Mouse (Mus musculus) megakaryocyte, embryonic 14.5 days (primary cell): Measurements from ENCODE around the gene Tmtc1. TPM values are rescaled to one million over a fixed set of nuclear protein-coding genes. Genes with fewer than 3 reads are reported as not detected.

Source experiments
- H3K27me3 ChIP-seq: replicated peaks from 2 replicates; pipeline ENCODE3; 2012; ENCODE audit warnings: inconsistent platforms
- H3K36me3 ChIP-seq: replicated peaks from 2 replicates; pipeline ENCODE3; 2012; ENCODE audit warnings: low read length, inconsistent platforms, mixed read lengths
- H3K4me1 ChIP-seq: 2 replicates; pipeline ENCODE4 v1.6.1; 2012; ENCODE audit warnings: inconsistent platforms
- H3K4me3 ChIP-seq: replicated peaks from 2 replicates; pipeline ENCODE3; 2012; ENCODE audit warnings: moderate library complexity, mild to moderate bottlenecking, inconsistent platforms
- H3K9me3 ChIP-seq: 2 replicates; pipeline ENCODE4 v1.6.1; 2012; ENCODE audit warnings: inconsistent platforms
- FLI1 ChIP-seq: IDR thresholded peaks from 2 replicates; pipeline ENCODE4 v1.6.1; 2012; ENCODE audit warnings: low read length, inconsistent platforms, mixed read lengths
- GATA1 ChIP-seq: IDR thresholded peaks from 3 replicates; pipeline ENCODE4 v1.6.1; 2012; ENCODE audit warnings: mixed read lengths, low read length, inconsistent platforms, borderline replicate concordance
- polyA plus RNA-seq: library from polyadenylated mRNA; stranded (reverse); fragments of >175 nt; gene quantifications from 2 replicates; pipeline ENCODE4 v1.2.3, GENCODE M21; 2012; ENCODE audit warnings: low replicate concordance; ENCODE audit not compliant: insufficient read depth

Tmtc1 gene
- polyA plus RNA-seq, 1 experiment, result not detected

DNA sequence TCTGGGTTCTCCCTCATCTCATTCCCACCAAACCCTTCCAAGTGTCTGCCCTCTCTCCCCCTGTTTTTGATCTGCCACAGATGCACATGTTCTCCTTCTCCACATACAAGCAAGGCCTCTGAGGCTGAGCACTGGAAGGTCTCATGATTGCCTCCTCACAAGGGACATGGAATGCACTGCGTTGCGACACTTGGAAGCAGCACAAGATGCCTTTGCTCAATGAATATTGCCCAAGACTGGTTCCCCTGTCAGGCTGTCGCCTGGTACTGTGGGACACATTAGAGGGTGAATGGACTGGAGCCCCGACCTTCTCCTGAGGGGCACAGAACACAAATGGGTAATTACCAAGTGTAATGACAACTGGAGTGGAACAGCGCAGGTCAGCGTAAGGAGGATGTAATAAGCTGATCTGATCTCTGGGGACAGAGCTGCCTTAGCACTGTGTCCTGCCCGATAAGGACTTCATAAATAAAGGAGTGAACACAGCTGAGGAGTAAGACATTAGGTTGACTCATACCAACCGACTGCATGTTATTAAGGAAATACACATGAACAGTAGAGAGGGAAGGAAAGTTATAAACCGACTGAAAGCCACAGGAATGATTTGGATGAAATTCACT, 62.9 kb downstream of the Tmtc1 start:
- Histone ChIP-seq H3K27me3 (peaks cover 16% of the 10 kb centered on the region), H3K4me3 (no peak overlapping the region), H3K36me3 (no peaks in the 10 kb centered on the region), H3K9me3 (peaks cover 10% of the 10 kb centered on the region), H3K4me1 (0 out of 2 replicates have a peak, but pooled peaks cover 3% of the 10 kb centered on the region)
- TF ChIP-seq GATA1 (no peak), FLI1 (no peak)

DNA sequence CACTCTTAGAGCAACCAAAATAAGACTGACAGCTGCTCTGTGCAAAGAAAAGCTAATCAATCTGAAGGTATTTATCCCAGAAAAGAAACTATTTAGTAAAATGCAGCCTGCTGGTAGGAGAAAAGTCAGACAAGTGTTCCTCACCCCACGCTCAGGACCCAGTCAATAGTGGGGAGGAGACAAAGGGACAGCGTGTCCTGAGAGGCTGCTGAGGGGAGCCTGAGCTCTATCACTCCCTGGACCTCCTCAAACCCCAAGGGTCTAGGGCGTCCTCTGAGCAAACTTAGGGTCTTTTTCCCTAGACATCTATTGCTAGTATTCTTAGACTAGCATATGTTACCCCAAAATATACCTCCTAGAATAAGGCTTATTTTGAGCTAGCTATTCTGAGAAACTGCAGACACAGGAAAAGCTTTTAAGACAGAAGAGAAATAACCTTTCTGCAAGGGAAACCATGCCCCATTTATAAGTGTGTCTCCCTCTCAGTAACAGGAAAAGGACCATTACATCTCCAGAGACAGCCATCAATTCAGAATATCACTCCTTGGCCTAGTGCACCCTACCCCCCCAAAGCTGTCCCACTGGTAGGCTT, 68.5 kb downstream of the Tmtc1 start:
- H3K4me1 ChIP-seq, result peaks cover 29% of the 10 kb centered on the region
- H3K4me3 ChIP-seq, result no peak overlapping the region
- peaks cover 2% of the 10 kb centered on the region for H3K27me3 ChIP-seq
- peaks cover 10% of the 10 kb centered on the region for H3K9me3 ChIP-seq
- TF ChIP-seq FLI1 (no peak), GATA1 (no peak)
- H3K36me3 ChIP-seq, result no peaks in the 10 kb centered on the region

DNA sequence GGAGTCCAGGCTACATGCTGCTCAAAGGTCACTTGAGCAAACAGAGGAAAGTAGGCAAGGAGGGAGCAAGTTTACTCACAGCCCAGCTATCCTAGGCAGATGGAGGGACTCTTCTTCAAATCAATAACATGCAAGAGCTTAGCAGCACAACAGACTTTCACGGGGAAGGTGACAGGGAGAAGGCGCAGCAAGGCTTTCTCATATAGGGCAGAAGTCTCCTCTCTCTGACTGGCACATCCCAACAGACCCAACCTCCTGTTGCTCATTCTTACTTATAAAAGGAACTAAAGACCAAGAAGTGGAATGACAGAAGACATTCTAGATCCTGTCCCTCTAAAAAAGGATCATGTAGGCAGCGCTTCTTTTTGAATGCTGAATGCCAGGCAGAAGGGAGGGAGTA, 69.2 kb downstream of the Tmtc1 start:
- Histone ChIP-seq H3K4me3 (no peak overlapping the region), H3K36me3 (no peaks in the 10 kb centered on the region), H3K9me3 (peaks cover 10% of the 10 kb centered on the region), H3K27me3 (peaks cover 2% of the 10 kb centered on the region), H3K4me1 (peaks cover 29% of the 10 kb centered on the region)
- no peak for TF ChIP-seq FLI1

DNA sequence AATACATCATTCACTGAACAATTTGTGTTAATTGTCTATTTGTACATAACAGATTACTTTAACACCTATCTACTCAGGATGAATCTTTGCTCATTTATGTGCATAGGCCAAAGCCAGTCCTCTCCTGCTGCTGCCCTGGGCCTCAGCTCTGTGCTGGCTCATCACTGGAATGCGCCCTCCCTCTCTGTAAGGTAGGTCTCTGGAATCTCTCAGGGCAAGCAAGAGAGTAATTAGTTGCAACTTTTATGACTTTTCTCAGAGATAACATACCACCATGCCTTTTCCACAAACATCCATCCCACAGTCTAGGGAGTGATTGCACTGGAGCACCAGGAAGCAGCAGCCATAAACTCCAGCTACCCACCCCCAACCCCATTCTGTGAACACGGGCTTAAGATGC, 70.7 kb downstream of the Tmtc1 start:
- Histone ChIP-seq H3K4me3 (no peak overlapping the region), H3K27me3 (peaks cover 2% of the 10 kb centered on the region), H3K9me3 (peaks cover 10% of the 10 kb centered on the region), H3K4me1 (peaks cover 33% of the 10 kb centered on the region), H3K36me3 (no peaks in the 10 kb centered on the region)
- TF ChIP-seq FLI1, result no peak
- TF ChIP-seq GATA1, result no peak

DNA sequence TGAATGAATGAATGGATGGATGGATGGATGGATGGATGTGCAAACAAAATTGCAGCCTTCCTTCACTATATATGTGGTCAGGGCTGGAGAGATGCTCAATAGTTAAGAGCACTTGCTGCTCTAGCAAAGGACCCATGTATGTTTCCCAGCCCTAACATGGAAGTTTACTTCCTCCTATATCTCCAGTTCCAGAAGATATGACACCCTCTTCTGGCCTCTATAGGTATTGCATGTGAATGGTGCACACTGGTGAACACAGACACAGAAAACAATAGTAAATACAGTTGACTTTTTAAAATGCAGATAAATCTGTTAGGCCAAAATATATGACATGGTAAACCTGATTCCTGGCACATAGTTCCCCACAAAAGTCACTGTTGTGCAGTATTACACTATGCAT, 73.0 kb downstream of the Tmtc1 start:
- TF ChIP-seq FLI1 (no peak), GATA1 (no peak)
- Histone ChIP-seq H3K4me1 (peaks cover 33% of the 10 kb centered on the region), H3K9me3 (no peaks in the 10 kb centered on the region), H3K4me3 (no peak overlapping the region), H3K36me3 (no peaks in the 10 kb centered on the region), H3K27me3 (no peaks in the 10 kb centered on the region)

DNA sequence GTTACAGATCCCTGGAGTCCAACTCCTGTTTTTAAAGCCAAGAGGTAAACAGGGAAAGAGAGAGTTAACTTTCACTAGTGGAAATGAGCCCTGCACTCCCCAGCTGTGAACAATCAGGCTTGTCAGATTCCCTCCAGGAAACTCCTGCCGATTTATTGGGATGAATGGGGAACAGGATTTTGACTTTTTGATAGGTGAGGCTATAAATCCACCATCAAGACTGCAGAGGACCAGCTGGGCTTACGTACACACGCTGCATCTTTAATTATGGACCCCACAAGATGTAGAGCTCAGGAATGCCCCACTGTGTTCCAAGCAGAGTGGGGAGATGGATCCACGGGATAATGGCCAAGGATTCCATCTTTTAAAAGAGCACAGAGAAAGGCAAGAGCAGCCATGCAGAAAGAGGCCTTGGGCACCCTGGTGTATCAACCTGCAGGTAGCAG, 77.1 kb downstream of the Tmtc1 start:
- Histone ChIP-seq H3K27me3 (no peaks in the 10 kb centered on the region), H3K9me3 (peaks cover 12% of the 10 kb centered on the region), H3K4me1 (peaks cover 17% of the 10 kb centered on the region; the same call in 1 of the 2 replicates), H3K36me3 (no peaks in the 10 kb centered on the region), H3K4me3 (no peak overlapping the region)
- TF ChIP-seq GATA1, result no peak
- no peak for TF ChIP-seq FLI1

DNA sequence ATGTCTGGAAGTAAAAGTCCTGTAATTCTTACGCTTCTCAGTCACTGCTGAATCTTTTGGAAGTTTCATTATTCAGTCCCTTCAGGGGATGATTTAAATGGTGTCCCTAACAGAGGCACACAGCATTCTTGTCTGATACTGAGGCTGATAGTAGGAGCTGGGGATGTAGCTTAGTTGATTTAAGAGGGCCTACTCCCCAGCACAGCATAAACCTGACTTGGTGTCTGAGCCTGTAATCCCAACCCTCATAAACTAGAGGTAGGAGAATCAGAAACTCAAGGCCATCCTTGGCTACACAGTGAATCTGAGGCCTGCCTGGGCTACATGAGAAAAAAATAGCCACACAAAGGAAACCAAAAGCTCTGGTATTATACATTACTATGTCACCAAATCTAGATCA, 77.6 kb downstream of the Tmtc1 start:
- TF ChIP-seq GATA1 (no peak), FLI1 (no peak)
- peaks cover 16% of the 10 kb centered on the region; the same call in 1 of the 2 replicates for H3K4me1 ChIP-seq
- H3K9me3 ChIP-seq, result peaks cover 12% of the 10 kb centered on the region
- no peaks in the 10 kb centered on the region for H3K27me3 ChIP-seq
- H3K36me3 ChIP-seq, result no peaks in the 10 kb centered on the region
- no peak overlapping the region for H3K4me3 ChIP-seq

DNA sequence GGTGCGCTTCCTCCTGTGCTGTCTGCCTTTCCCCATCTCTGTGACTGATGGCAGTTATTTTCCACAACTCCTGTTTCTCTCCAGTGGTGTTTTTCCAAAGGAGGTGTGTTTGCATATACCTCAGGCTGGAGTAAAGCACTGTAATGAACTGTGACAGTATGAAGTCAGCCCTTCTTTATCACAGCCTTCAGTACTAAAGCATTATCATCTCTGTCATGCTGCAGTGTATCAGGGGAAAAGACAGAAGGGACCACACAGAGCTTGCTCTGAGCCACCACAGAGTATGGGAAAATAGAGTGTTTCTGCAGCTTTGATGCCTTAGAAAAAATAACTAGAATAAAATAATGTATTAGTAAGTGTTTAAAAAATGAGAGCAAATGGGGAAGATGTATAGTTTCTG, 81.0 kb downstream of the Tmtc1 start:
- Histone ChIP-seq H3K4me3 (no peak overlapping the region), H3K27me3 (peaks cover 6% of the 10 kb centered on the region), H3K4me1 (peaks cover 8% of the 10 kb centered on the region; the same call in 1 of the 2 replicates), H3K36me3 (no peaks in the 10 kb centered on the region), H3K9me3 (peaks cover 12% of the 10 kb centered on the region)
- TF ChIP-seq GATA1 (no peak), FLI1 (no peak)

DNA sequence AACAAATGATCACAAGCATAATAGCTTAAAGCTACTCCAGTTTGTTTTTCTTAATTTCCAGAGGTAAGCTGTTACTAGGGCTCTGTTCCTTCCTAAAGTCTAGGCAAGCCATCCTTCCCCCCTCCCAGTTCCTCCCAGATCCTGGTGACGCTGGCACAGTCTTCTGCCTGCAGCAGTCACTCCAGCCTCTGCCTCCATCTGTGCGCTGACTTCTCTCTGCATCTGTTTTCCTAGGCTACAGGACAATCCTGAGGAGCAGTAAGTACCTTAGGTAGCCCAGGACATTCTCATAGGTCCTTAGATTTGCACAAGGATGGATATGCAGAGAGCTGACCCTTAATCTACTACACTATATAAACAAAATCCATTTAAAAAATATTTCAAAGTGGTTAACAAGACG, 81.7 kb downstream of the Tmtc1 start:
- H3K9me3 ChIP-seq, result peaks cover 12% of the 10 kb centered on the region
- no peak overlapping the region for H3K4me3 ChIP-seq
- H3K4me1 ChIP-seq, result peaks cover 8% of the 10 kb centered on the region; the same call in 1 of the 2 replicates
- H3K27me3 ChIP-seq, result peaks cover 6% of the 10 kb centered on the region
- no peaks in the 10 kb centered on the region for H3K36me3 ChIP-seq
- no peak for TF ChIP-seq GATA1
- no peak for TF ChIP-seq FLI1

DNA sequence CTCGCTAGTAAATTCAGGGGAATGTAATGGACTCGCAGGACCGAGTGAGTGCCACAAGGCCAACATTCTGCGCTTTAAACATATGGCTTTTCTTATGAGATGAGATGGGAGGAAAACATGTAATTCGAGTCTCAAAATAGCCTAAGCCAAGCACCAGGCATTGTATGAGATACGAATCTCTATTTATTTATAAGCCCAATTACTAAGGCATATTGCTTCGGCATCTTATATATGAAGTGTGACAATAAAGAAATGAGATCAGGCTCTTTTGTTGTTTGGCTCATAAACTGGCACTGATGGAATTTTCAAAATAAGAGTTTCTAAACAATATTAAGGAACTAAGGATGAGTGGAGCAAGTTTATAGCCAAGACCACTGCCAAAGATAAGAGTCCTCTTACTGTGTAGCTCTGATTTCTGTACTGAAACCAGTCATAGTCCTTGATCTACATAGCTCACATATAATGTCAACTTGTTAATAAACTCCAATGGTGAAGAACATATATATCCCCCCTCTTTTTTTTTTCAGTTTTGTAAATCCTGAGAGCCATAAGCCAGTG, 84.8 kb downstream of the Tmtc1 start:
- H3K9me3 ChIP-seq, result peaks cover 9% of the 10 kb centered on the region
- TF ChIP-seq FLI1, result no peak
- TF ChIP-seq GATA1, result no peak
- no peaks in the 10 kb centered on the region for H3K36me3 ChIP-seq
- no peak overlapping the region for H3K4me3 ChIP-seq
- peaks cover 8% of the 10 kb centered on the region; the same call in 1 of the 2 replicates for H3K4me1 ChIP-seq
- peaks cover 9% of the 10 kb centered on the region for H3K27me3 ChIP-seq

DNA sequence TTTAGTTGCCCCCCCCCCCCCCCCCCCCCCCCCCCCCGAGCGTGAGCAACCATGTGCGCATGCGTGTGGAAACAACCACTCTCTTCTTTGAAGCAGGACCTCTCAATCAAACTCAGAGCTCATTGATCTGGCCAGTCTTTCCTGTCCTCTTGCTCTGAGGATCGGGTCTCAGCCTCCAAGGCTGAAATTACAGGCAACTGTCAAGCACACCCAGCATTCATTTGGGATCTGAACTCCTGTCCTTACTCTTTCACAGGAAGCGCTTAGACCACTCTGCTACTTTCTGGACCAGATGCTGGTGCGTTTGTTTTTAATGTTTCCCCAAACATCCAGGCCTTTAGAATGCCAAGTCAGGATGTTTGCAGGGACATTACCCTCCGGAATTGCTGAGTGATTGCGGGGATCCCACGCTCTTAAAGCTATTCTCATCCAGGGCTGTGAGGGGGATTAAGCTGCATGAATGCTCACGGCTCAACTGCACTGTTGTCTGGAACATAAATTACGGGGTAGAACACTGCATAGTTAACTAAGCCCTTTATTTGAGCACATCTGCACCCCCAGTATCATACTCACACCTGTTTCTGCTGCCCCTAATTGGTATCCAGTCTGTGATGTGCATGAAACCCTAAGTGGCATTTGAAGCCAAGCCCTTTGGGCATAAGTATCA, 85.5 kb downstream of the Tmtc1 start:
- TF ChIP-seq FLI1, result no peak
- no peak for TF ChIP-seq GATA1
- Histone ChIP-seq H3K27me3 (peaks cover 9% of the 10 kb centered on the region), H3K4me3 (no peak overlapping the region), H3K36me3 (no peaks in the 10 kb centered on the region), H3K9me3 (peaks cover 13% of the 10 kb centered on the region), H3K4me1 (peaks cover 8% of the 10 kb centered on the region; the same call in 1 of the 2 replicates)
